Mouse (Mus musculus) neural tube, postnatal 0 days (tissue): Measurements from ENCODE around the gene A630095E13Rik. TPM values are rescaled to one million over a fixed set of nuclear protein-coding genes. Genes with fewer than 3 reads are reported as not detected.

Source experiments
- polyA plus RNA-seq: library from polyadenylated mRNA; unstranded; fragments of >200 nt; fragmentation: Nextera tagmentation; extraction: Ambion mirVana; gene quantifications from 2 replicates; pipeline ENCODE4 v1.2.1, GENCODE M21; 2015

The A630095E13Rik gene
- polyA plus RNA-seq = not detected in 2 replicates

DNA sequence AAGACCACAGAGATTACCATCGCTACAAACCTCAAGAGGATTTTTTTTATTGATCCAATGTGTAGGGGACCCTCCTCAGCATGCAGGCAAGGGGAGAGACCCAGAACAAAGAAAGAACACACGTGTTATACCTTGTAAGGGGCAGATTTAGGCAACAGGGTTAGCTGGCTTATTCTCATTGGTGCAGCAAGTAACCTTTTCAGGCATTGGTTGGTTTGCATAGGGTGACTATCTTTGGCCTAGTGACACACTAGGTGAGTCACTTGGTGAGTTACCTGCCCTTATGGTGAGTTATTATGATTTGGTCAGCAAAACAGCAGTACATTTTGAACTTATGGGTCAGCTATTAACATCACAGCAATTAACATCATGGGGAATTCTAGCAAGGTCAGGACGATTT lies at the start of gene A630095E13Rik:
TSS of gene A630095E13Rik (minus strand) at position 101 of the 400 bp plus-strand sequence.

DNA sequence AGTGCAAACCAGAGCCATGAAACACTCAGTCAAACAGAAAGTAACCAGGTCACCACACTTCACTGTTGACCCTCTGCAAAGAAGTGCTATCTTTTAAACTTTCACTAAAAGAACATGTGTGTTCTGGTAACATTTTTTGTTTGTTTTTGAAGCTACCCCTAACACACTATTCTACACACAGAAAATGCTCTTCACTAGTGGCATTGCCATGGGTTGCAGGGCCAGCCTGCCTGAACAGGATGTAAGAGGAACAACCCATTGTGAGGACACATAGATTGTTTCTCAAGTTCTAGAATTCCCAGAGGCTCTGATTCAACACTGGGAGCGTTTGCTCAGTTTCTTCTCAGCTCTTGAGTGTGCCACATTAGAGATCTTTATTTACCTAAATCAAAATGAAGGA lies 49.7 kb upstream of the A630095E13Rik start, which contains the start of gene Acrv1:
TSS of gene Acrv1 (plus strand) at position 301 of the 400 bp plus-strand sequence.

Other genes starting within 250 kb of the A630095E13Rik start
- gene Gm7257, start 211.5 kb downstream of the A630095E13Rik start, polyA plus RNA-seq = not detected in 2 replicates
- gene Gm9513, start 167.7 kb downstream of the A630095E13Rik start, polyA plus RNA-seq = not detected in 2 replicates
- not detected in 2 replicates for gene Gm5615, start 101.4 kb downstream of the A630095E13Rik start, polyA plus RNA-seq
- not detected in 2 replicates for gene Gm17689, start 60.7 kb downstream of the A630095E13Rik start, polyA plus RNA-seq
- gene Acrv1, start 49.8 kb upstream of the A630095E13Rik start, polyA plus RNA-seq = not detected in 2 replicates
- 5.1 and 5.6 TPM in 2 replicates for gene Chek1, start 83.7 kb upstream of the A630095E13Rik start, polyA plus RNA-seq
- 62.2 and 74.9 TPM in 2 replicates for gene Stt3a, start 124.3 kb upstream of the A630095E13Rik start, polyA plus RNA-seq
- gene Ei24, start 154.0 kb upstream of the A630095E13Rik start, polyA plus RNA-seq = 116 and 117 TPM in 2 replicates
- gene Fez1, start 178.5 kb upstream of the A630095E13Rik start, polyA plus RNA-seq = 520 and 531 TPM in 2 replicates